Mouse (Mus musculus) neural tube, postnatal 0 days (tissue): ENCODE results near the gene Gm49673. TPM values are rescaled to one million over a fixed set of nuclear protein-coding genes. Genes with fewer than 3 reads are reported as not detected.

Experiments used
- polyA plus RNA-seq: library from polyadenylated mRNA; unstranded; fragments of >200 nt; fragmentation: Nextera tagmentation; extraction: Ambion mirVana; gene quantifications from 2 replicates; pipeline ENCODE4 v1.2.1, GENCODE M21; 2015

Gene Gm49673
- polyA plus RNA-seq = 0.17 and 0.46 TPM in 2 replicates

GRCm38 (mm10) chr17:8147439-8148316, at the start of gene Gm49673, which contains the start of gene Rnaset2a:
Gene Gm49673, minus strand, starts transcription at chr17:8147788.
Gene Rnaset2a, minus strand, starts transcription at chr17:8148097.

GRCm38 (mm10) chr17:8164701-8165607, 17.4 kb upstream of the Gm49673 start, which contains the start of gene Fgfr1op:
Gene Fgfr1op, plus strand, starts transcription at chr17:8165501.

Other genes starting within 250 kb of the Gm49673 start
- gene Tagap, start 221.8 kb downstream of the Gm49673 start, polyA plus RNA-seq = 0.69 and 0.81 TPM in 2 replicates
- gene Rsph3a, start 202.2 kb downstream of the Gm49673 start, polyA plus RNA-seq = 69.9 and 78.8 TPM in 2 replicates
- gene Rnaset2a, start 309 bp upstream of the Gm49673 start, polyA plus RNA-seq = 18.5 and 18.7 TPM in 2 replicates
- gene Fgfr1op, start 17.7 kb upstream of the Gm49673 start, polyA plus RNA-seq = 20.1 and 21.3 TPM in 2 replicates
- 0.17 TPM in 1 of 2 replicates, not detected in the other for gene Ccr6, start 88.3 kb upstream of the Gm49673 start, polyA plus RNA-seq
- 718 and 755 TPM in 2 replicates for gene Mpc1, start 135.1 kb upstream of the Gm49673 start, polyA plus RNA-seq
- 170 and 175 TPM in 2 replicates for gene Sft2d1, start 163.3 kb upstream of the Gm49673 start, polyA plus RNA-seq
- 20.6 and 23.5 TPM in 2 replicates for gene Prr18, start 189.7 kb upstream of the Gm49673 start, polyA plus RNA-seq
- gene T2, start 208.2 kb upstream of the Gm49673 start, polyA plus RNA-seq = 0.96 and 0.98 TPM in 2 replicates